ENCODE assay signal across 25 mouse cellular contexts in the genomic region with DNA sequence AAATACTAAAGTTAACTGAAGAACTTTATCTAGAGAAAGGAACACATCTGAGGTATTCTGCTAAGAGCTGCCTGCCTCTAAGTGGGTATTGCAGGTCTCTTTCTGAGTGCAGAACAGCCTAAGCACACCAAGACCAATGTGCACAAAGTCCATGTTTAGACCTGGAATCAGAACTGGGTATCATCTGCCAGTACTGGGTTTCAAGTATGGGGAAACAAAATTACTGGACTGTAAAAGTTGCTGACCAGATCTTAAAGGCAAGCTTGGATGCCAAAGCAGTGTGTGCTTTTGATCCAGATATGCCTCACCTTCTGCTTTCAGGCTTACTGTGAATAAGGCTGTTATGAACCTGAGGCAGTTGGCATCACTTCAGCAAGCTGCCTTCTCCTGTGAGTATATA.
A peak's percentile ranks its signal among the peaks of the same experiment; 100 is the strongest.
DNase-seq lines count a peak whose midpoint lies in the region; ATAC-seq and TF ChIP-seq lines count a peak whose summit lies in the region.
"Had no signal": no experiment of that assay in that cellular context is flagged by ENCODE, and none has a peak within 500 bp of the region (broad histone marks: within the 10 kb centered on the region; RNA-seq: fewer than 3 reads in every experiment).

No protein-coding gene starts in this region.

- no peak for TF ChIP-seq POLR2A in kidney, adult 2 months (IDR thresholded peaks at IDR 0.05; ENCODE audit: low read depth, low read length)
- TF ChIP-seq POLR2A in liver, adult 2 months (IDR thresholded peaks at IDR 0.05; ENCODE audit: extremely low read depth, insufficient read depth, low read length): no peak

- DNase-seq in cerebellum, postnatal 10 days: peak; percentile 4 to 8
- no peak for DNase-seq in cerebellum, adult 11-12 months
- peak; percentile 67 for DNase-seq in kidney, adult 2 months
- peak; percentile 48 for DNase-seq in kidney, adult 9 months
- peak; percentile 84 for DNase-seq in liver, adult 2 months (ENCODE audit: extremely low read depth, low read depth, low spot score)
- DNase-seq: adrenal gland, adult 8-10 months; adrenal gland, postnatal 14 days; adrenal gland, postnatal 36 days; B cell, adult 2 months; cerebellum, adult 18-20 months; cerebellum, adult 8-10 months; cerebellum, adult 9-11 months; cerebellum, postnatal 25 days had no signal

- H3K27me3 ChIP-seq in kidney, adult 2 months (replicated peaks; ENCODE audit: control insufficient read depth, insufficient read depth, low read length): no peaks in the 10 kb centered on the region
- no peaks in the 10 kb centered on the region for H3K27me3 ChIP-seq in kidney, embryonic 16.5 days (ENCODE audit: insufficient read depth, low read length)
- H3K27me3 ChIP-seq in kidney, embryonic 15.5 days: no peaks in the 10 kb centered on the region
- H3K27me3 ChIP-seq in liver, adult 2 months (ENCODE audit: control insufficient read depth, insufficient read depth, low read length): no peaks in the 10 kb centered on the region
- H3K27me3 ChIP-seq in liver, embryonic 12.5 days (replicated peaks): no peaks in the 10 kb centered on the region
- H3K27me3 ChIP-seq: CH12.LX; embryonic facial prominence, embryonic 12.5 days; forebrain, embryonic 13.5 days; forebrain, embryonic 15.5 days; Patski had no signal

- no peak overlapping the region for H3K9ac ChIP-seq in kidney, embryonic 16.5 days (replicated peaks; ENCODE audit: low read length)
- no peak overlapping the region for H3K9ac ChIP-seq in kidney, embryonic 15.5 days
- no peak overlapping the region for H3K9ac ChIP-seq in liver, adult 2 months (ENCODE audit: low read depth, low read length)
- H3K9ac ChIP-seq in liver, embryonic 12.5 days: no peak overlapping the region
- H3K9ac ChIP-seq: embryonic facial prominence, embryonic 12.5 days; forebrain, embryonic 13.5 days; forebrain, embryonic 15.5 days had no signal

- H3K79me2 ChIP-seq in liver, adult 2 months (ENCODE audit: control insufficient read depth, insufficient read depth, low read length): no peaks in the 10 kb centered on the region

- H3K4me3 ChIP-seq in kidney, adult 2 months (ENCODE audit: insufficient read depth, low read depth, low read length): no peak overlapping the region
- H3K4me3 ChIP-seq in kidney, embryonic 16.5 days (ENCODE audit: low read length): no peak overlapping the region
- no peak overlapping the region for H3K4me3 ChIP-seq in kidney, embryonic 15.5 days (replicated peaks)
- no peak overlapping the region for H3K4me3 ChIP-seq in liver, adult 2 months (ENCODE audit: insufficient read depth, low read depth, low read length)
- H3K4me3 ChIP-seq in liver, embryonic 12.5 days: no peak overlapping the region
- H3K4me3 ChIP-seq: embryonic facial prominence, embryonic 10.5 days; embryonic facial prominence, embryonic 12.5 days; forebrain, embryonic 13.5 days; forebrain, embryonic 15.5 days had no signal

- ATAC-seq in kidney, embryonic 16.5 days (ENCODE audit: low FRiP score, low TSS enrichment): no peak
- no peak for ATAC-seq in kidney, embryonic 15.5 days (replicated peaks; ENCODE audit: low FRiP score)
- no peak for ATAC-seq in liver, embryonic 12.5 days
- ATAC-seq: activated CD4-positive, CD25-positive, alpha-beta regulatory T cell, adult 4 months; CD4-positive, CD25-positive, alpha-beta regulatory T cell, adult 4 months; forebrain, embryonic 13.5 days; forebrain, embryonic 15.5 days; Patski had no signal

- no peak overlapping the region for H3K4me2 ChIP-seq in kidney, embryonic 16.5 days (replicated peaks; ENCODE audit: low read depth, low read length)
- no peak overlapping the region for H3K4me2 ChIP-seq in kidney, embryonic 15.5 days
- H3K4me2 ChIP-seq in liver, embryonic 12.5 days: no peak overlapping the region
- H3K4me2 ChIP-seq: embryonic facial prominence, embryonic 12.5 days; forebrain, embryonic 13.5 days; forebrain, embryonic 15.5 days had no signal

- H3K36me3 ChIP-seq in kidney, adult 2 months (ENCODE audit: control insufficient read depth, insufficient read depth, low read length): no peaks in the 10 kb centered on the region
- H3K36me3 ChIP-seq in kidney, embryonic 16.5 days (ENCODE audit: insufficient read depth, low read length): no peaks in the 10 kb centered on the region
- no peaks in the 10 kb centered on the region for H3K36me3 ChIP-seq in kidney, embryonic 15.5 days
- no peaks in the 10 kb centered on the region for H3K36me3 ChIP-seq in liver, adult 2 months (ENCODE audit: control insufficient read depth, insufficient read depth, low read length)
- H3K36me3 ChIP-seq in liver, embryonic 12.5 days: no peaks in the 10 kb centered on the region
- H3K36me3 ChIP-seq: embryonic facial prominence, embryonic 10.5 days; embryonic facial prominence, embryonic 12.5 days; forebrain, embryonic 15.5 days; G1E had no signal

- TF ChIP-seq CTCF in kidney, adult 2 months (conservative IDR thresholded peaks at IDR 0.05; ENCODE audit: insufficient read depth, insufficient read length, low read depth, low read length): no peak
- no peak for TF ChIP-seq CTCF in liver, adult 2 months (IDR thresholded peaks at IDR 0.05; ENCODE audit: low read depth, low read length)

- H3K27ac ChIP-seq in kidney, adult 2 months (ENCODE audit: insufficient read depth, low read depth, low read length): no peak overlapping the region
- no peak overlapping the region for H3K27ac ChIP-seq in kidney, embryonic 16.5 days (ENCODE audit: low read length)
- H3K27ac ChIP-seq in kidney, embryonic 15.5 days: no peak overlapping the region
- no peak overlapping the region for H3K27ac ChIP-seq in liver, adult 2 months (replicated peaks; ENCODE audit: insufficient read depth, low read depth, low read length)
- H3K27ac ChIP-seq in liver, embryonic 12.5 days: no peak overlapping the region
- H3K27ac ChIP-seq: embryonic facial prominence, embryonic 10.5 days; embryonic facial prominence, embryonic 12.5 days; forebrain, embryonic 13.5 days; forebrain, embryonic 15.5 days had no signal

- no peaks in the 10 kb centered on the region for H3K9me3 ChIP-seq in kidney, embryonic 16.5 days (ENCODE audit: low read length)
- no peaks in the 10 kb centered on the region for H3K9me3 ChIP-seq in kidney, embryonic 15.5 days (replicated peaks)
- H3K9me3 ChIP-seq in liver, embryonic 12.5 days (replicated peaks): no peaks in the 10 kb centered on the region
- H3K9me3 ChIP-seq: embryonic facial prominence, embryonic 10.5 days; embryonic facial prominence, embryonic 12.5 days; forebrain, embryonic 13.5 days; forebrain, embryonic 15.5 days; G1E had no signal

- H3K4me1 ChIP-seq in kidney, adult 2 months (ENCODE audit: control insufficient read depth, insufficient read depth, low read length): no peaks in the 10 kb centered on the region
- H3K4me1 ChIP-seq in kidney, embryonic 16.5 days (ENCODE audit: insufficient read depth, low read length): no peaks in the 10 kb centered on the region
- H3K4me1 ChIP-seq in kidney, embryonic 15.5 days: no peaks in the 10 kb centered on the region
- no peaks in the 10 kb centered on the region for H3K4me1 ChIP-seq in liver, adult 2 months (ENCODE audit: control insufficient read depth, insufficient read depth, low read length)
- no peaks in the 10 kb centered on the region for H3K4me1 ChIP-seq in liver, embryonic 12.5 days
- H3K4me1 ChIP-seq: embryonic facial prominence, embryonic 10.5 days; embryonic facial prominence, embryonic 12.5 days; forebrain, embryonic 13.5 days; forebrain, embryonic 15.5 days had no signal
